Mouse (Mus musculus) CD4-positive, CD25-positive, alpha-beta regulatory T cell, adult 9 weeks (primary cell): ENCODE data around the gene Olfr1047. TPM values are rescaled to one million over a fixed set of nuclear protein-coding genes. Genes with fewer than 3 reads are reported as not detected.

Experiments used
- polyA plus RNA-seq: library from polyadenylated mRNA; unstranded; fragments of 100-300 nt; shearing (Covaris generic); gene quantifications from one replicate; pipeline ENCODE4 v1.2.1, GENCODE M21; 2017

Olfr1047 gene
- not detected for polyA plus RNA-seq

GRCm38 (mm10) chr2:86231301-86231700 lies at the start of gene Olfr1047:
Olfr1047 (minus strand) TSS chr2:86231401.

GRCm38 (mm10) chr2:86278988-86279387 lies 47.8 kb upstream of the Olfr1047 start, which contains the start of gene Olfr1051:
Olfr1051 (minus strand) TSS chr2:86279088.

GRCm38 (mm10) chr2:86258228-86258627 lies 27.0 kb upstream of the Olfr1047 start, which contains the start of gene Olfr1049:
Olfr1049 (minus strand) TSS chr2:86258328.

GRCm38 (mm10) chr2:86240189-86240588 lies 9.0 kb upstream of the Olfr1047 start, which contains the start of gene Olfr1048:
Olfr1048 (minus strand) TSS chr2:86240289.

GRCm38 (mm10) chr2:86219214-86219613 lies 12.0 kb downstream of the Olfr1047 start, which contains the start of gene Olfr1046:
Olfr1046 (minus strand) TSS chr2:86219314.

GRCm38 (mm10) chr2:86202909-86203308 lies 28.3 kb downstream of the Olfr1047 start, which contains the start of gene Olfr1045:
Olfr1045 (minus strand) TSS chr2:86203009.

GRCm38 (mm10) chr2:86185583-86185982 lies 45.6 kb downstream of the Olfr1047 start, which contains the start of gene Olfr52:
Olfr52 (minus strand) TSS chr2:86185683.

GRCm38 (mm10) chr2:86177720-86178119 lies 53.5 kb downstream of the Olfr1047 start, which contains the start of gene Olfr1044:
Olfr1044 (minus strand) TSS chr2:86177820.

Other genes with a start within 250 kb of the Olfr1047 start
- gene Olfr1031, start 241.1 kb downstream of the Olfr1047 start, polyA plus RNA-seq = not detected
- gene Olfr1032, start 225.9 kb downstream of the Olfr1047 start, polyA plus RNA-seq = not detected
- 1.3 TPM for gene Olfr1033, start 210.8 kb downstream of the Olfr1047 start, polyA plus RNA-seq
- not detected for gene Olfr1034, start 185.5 kb downstream of the Olfr1047 start, polyA plus RNA-seq
- not detected for gene Olfr1036, start 157.4 kb downstream of the Olfr1047 start, polyA plus RNA-seq
- gene Olfr1037, start 144.0 kb downstream of the Olfr1047 start, polyA plus RNA-seq = not detected
- gene Olfr1039, start 95.5 kb downstream of the Olfr1047 start, polyA plus RNA-seq = not detected
- gene Olfr1040, start 84.7 kb downstream of the Olfr1047 start, polyA plus RNA-seq = not detected
- gene Olfr1042, start 69.6 kb downstream of the Olfr1047 start, polyA plus RNA-seq = not detected
- not detected for gene Olfr1043, start 63.9 kb downstream of the Olfr1047 start, polyA plus RNA-seq
- not detected for gene Olfr1044, start 53.6 kb downstream of the Olfr1047 start, polyA plus RNA-seq
- not detected for gene Olfr52, start 45.7 kb downstream of the Olfr1047 start, polyA plus RNA-seq
- gene Olfr1045, start 28.4 kb downstream of the Olfr1047 start, polyA plus RNA-seq = not detected
- gene Olfr1046, start 12.1 kb downstream of the Olfr1047 start, polyA plus RNA-seq = not detected
- not detected for gene Olfr1048, start 8.9 kb upstream of the Olfr1047 start, polyA plus RNA-seq
- not detected for gene Olfr1049, start 26.9 kb upstream of the Olfr1047 start, polyA plus RNA-seq
- gene Olfr1051, start 47.7 kb upstream of the Olfr1047 start, polyA plus RNA-seq = not detected
- gene Olfr1052, start 61.1 kb upstream of the Olfr1047 start, polyA plus RNA-seq = not detected
- gene Olfr1053, start 83.9 kb upstream of the Olfr1047 start, polyA plus RNA-seq = not detected
- not detected for gene Olfr1054, start 104.0 kb upstream of the Olfr1047 start, polyA plus RNA-seq
- not detected for gene Olfr1055, start 118.9 kb upstream of the Olfr1047 start, polyA plus RNA-seq
- not detected for gene Olfr1056, start 131.1 kb upstream of the Olfr1047 start, polyA plus RNA-seq
- not detected for gene Olfr1057, start 147.0 kb upstream of the Olfr1047 start, polyA plus RNA-seq
- not detected for gene Olfr1058, start 157.2 kb upstream of the Olfr1047 start, polyA plus RNA-seq
- not detected for gene Olfr1061, start 182.6 kb upstream of the Olfr1047 start, polyA plus RNA-seq
- gene Olfr1062, start 195.3 kb upstream of the Olfr1047 start, polyA plus RNA-seq = not detected
- not detected for gene Olfr1065, start 219.2 kb upstream of the Olfr1047 start, polyA plus RNA-seq
- not detected for gene Olfr1066, start 224.9 kb upstream of the Olfr1047 start, polyA plus RNA-seq